Mouse (Mus musculus): ENCODE results near the gene Ccdc33.

Gene Ccdc33

GRCm38 (mm10) chr9:57980570-57980969 is 138.1 kb downstream of the Ccdc33 start:
- no peak for DNase-seq (ENCODE audit: low spot score in 2 of 2)

- no peak for DNase-seq (ENCODE audit: low spot score in 2 of 2)
These were observed 139.8 kb downstream of the Ccdc33 start for GRCm38 (mm10) chr9:57978858-57979257.
